Comparison of ENCODE assay signal across 8 mouse cellular contexts in the genomic region with DNA sequence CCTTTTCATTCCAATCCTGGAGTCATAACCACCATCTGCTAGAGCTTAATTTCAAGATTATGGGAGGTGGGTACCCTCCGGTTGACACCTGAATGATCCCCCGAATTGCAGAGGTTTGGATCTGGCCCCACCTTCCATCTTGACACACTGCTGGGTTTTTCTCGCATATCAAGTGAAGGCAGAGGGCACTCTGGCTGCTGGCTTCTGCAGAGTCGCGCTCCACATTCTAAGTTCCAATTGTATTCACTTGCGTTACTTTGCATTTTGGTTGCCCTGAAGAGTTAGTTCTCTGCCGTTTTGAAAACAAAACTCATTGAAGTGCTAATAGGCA.
DNase-seq lines count a peak whose midpoint lies in the region; ATAC-seq and TF ChIP-seq lines count a peak whose summit lies in the region.

No protein-coding gene starts in this region.

- no peak for TF ChIP-seq POLR2A in embryonic fibroblast, embryonic 13.5 days (IDR thresholded peaks at IDR 0.05; ENCODE audit: low read depth, low read length)

- H3K9me3 ChIP-seq in kidney, postnatal 0 days (replicated peaks; ENCODE audit: low read length): no peaks in the 10 kb centered on the region
- no peaks in the 10 kb centered on the region for H3K9me3 ChIP-seq in intestine, embryonic 15.5 days
- H3K9me3 ChIP-seq in midbrain, embryonic 16.5 days (replicated peaks; ENCODE audit: control insufficient read depth, low read length, poor library complexity, severe bottlenecking): 0 out of 2 replicates have a peak, but pooled peaks cover 4% of the 10 kb centered on the region

- H3K9ac ChIP-seq in kidney, postnatal 0 days (ENCODE audit: low read depth, low read length): peak overlapping the region; percentile 62; the same call in 1 of the 2 replicates
- H3K9ac ChIP-seq in intestine, embryonic 15.5 days: peak overlapping the region; percentile 57; the same call in 1 of the 2 replicates
- H3K9ac ChIP-seq in midbrain, embryonic 16.5 days (ENCODE audit: low read depth, low read length): peak overlapping the region; percentile 83

- WGBS in kidney, postnatal 0 days: 21% methylated on average over 7 of the region's 7 CpGs
- 24% methylated on average over 7 of the region's 7 CpGs for WGBS in intestine, embryonic 15.5 days
- WGBS in midbrain, embryonic 16.5 days: 9% methylated on average over 7 of the region's 7 CpGs

- DNase-seq in kidney, postnatal 0 days (ENCODE audit: low spot score): no peak
- no peak for DNase-seq in kidney, postnatal 25 days
- no peak for DNase-seq in layer of hippocampus, postnatal 10 days (ENCODE audit: low spot score in 2 of 2)
- no peak for DNase-seq in urinary bladder, postnatal 25 days (ENCODE audit: low spot score)
- DNase-seq in adrenal gland, postnatal 14 days: no peak

- 0 out of 2 replicates have a peak, but pooled peaks have one; percentile 2 for ATAC-seq in kidney, postnatal 0 days (replicated peaks; ENCODE audit: low FRiP score, low read depth)
- ATAC-seq in intestine, embryonic 15.5 days: no peak
- ATAC-seq in midbrain, embryonic 16.5 days: peak; percentile 47; the same call in 1 of the 2 replicates

- TF ChIP-seq CTCF in kidney, postnatal 0 days (IDR thresholded peaks at IDR 0.05; ENCODE audit: low read depth): no peak
- no peak for TF ChIP-seq CTCF in embryonic fibroblast, embryonic 13.5 days (IDR thresholded peaks at IDR 0.05; ENCODE audit: borderline replicate concordance, insufficient read depth, low read length)

- H3K4me2 ChIP-seq in kidney, postnatal 0 days (ENCODE audit: low read length): peak overlapping the region; percentile 96
- H3K4me2 ChIP-seq in intestine, embryonic 15.5 days (replicated peaks): peak overlapping the region; percentile 100
- peak overlapping the region; percentile 92 for H3K4me2 ChIP-seq in midbrain, embryonic 16.5 days (ENCODE audit: low read length)

- H3K27ac ChIP-seq in kidney, postnatal 0 days: 0 out of 2 replicates have a peak overlapping the region, but pooled peaks have one; percentile 25
- peak overlapping the region; percentile 48 for H3K27ac ChIP-seq in embryonic fibroblast, embryonic 13.5 days (ENCODE audit: insufficient read depth, low read length)
- no peak overlapping the region for H3K27ac ChIP-seq in intestine, embryonic 15.5 days
- peak overlapping the region; percentile 93 for H3K27ac ChIP-seq in midbrain, embryonic 16.5 days (ENCODE audit: low read length)

- H3K36me3 ChIP-seq in kidney, postnatal 0 days (ENCODE audit: insufficient read depth, low read length): no peaks in the 10 kb centered on the region
- H3K36me3 ChIP-seq in intestine, embryonic 15.5 days: no peaks in the 10 kb centered on the region
- H3K36me3 ChIP-seq in midbrain, embryonic 16.5 days (ENCODE audit: control insufficient read depth, insufficient read depth, low read length): no peaks in the 10 kb centered on the region

- peak overlapping the region; percentile 51 for H3K4me3 ChIP-seq in kidney, postnatal 0 days (replicated peaks; ENCODE audit: low read depth, low read length)
- peak overlapping the region; percentile 22 for H3K4me3 ChIP-seq in embryonic fibroblast, embryonic 13.5 days (ENCODE audit: insufficient read depth, low read length)
- peak overlapping the region; percentile 51 for H3K4me3 ChIP-seq in intestine, embryonic 15.5 days (replicated peaks)
- H3K4me3 ChIP-seq in midbrain, embryonic 16.5 days (ENCODE audit: low read depth, low read length): peak overlapping the region; percentile 46

- no peaks in the 10 kb centered on the region for H3K27me3 ChIP-seq in kidney, postnatal 0 days (ENCODE audit: insufficient read depth, low read length)
- no peaks in the 10 kb centered on the region for H3K27me3 ChIP-seq in intestine, embryonic 15.5 days (replicated peaks)
- no peaks in the 10 kb centered on the region for H3K27me3 ChIP-seq in midbrain, embryonic 16.5 days (ENCODE audit: control insufficient read depth, insufficient read depth, low read depth, low read length)

- no peaks in the 10 kb centered on the region for H3K4me1 ChIP-seq in kidney, postnatal 0 days (replicated peaks; ENCODE audit: insufficient read depth, low read length)
- peaks cover 3% of the 10 kb centered on the region; the same call in 1 of the 2 replicates for H3K4me1 ChIP-seq in embryonic fibroblast, embryonic 13.5 days (ENCODE audit: control insufficient read depth, insufficient read depth, low read length)
- no peaks in the 10 kb centered on the region for H3K4me1 ChIP-seq in intestine, embryonic 15.5 days (replicated peaks)
- peaks cover 9% of the 10 kb centered on the region; the same call in 1 of the 2 replicates for H3K4me1 ChIP-seq in midbrain, embryonic 16.5 days (ENCODE audit: control insufficient read depth, insufficient read depth, low read length)
